Mouse (Mus musculus) NIH3T3 (cell line): ENCODE measurements at regions not wholly inside any gene's neighbourhood (a gene's known extent, or its start where the extent isn't known, plus 50 kb on each side); places are given as distances from the start of the nearest gene placed in this dataset.
"Not testable (repeated sequence)": the region's sequence is repeated elsewhere in the genome, so short reads cannot be mapped to it uniquely, and the experiment has no call there.

Experiments used
- DNase-seq: peaks from one replicate; pipeline ENCODE4 v3.0.0-alpha.2; 2012; ENCODE audit warnings: low read depth

GRCm38 (mm10) chr1:14688041-14688440 is 1405.1 kb downstream of the 4930444P10Rik start:
- not testable (repeated sequence) for DNase-seq

GRCm38 (mm10) chr1:14686172-14686571 is 1407.0 kb downstream of the 4930444P10Rik start:
- DNase-seq = peak; percentile 44

- no peak for DNase-seq
Measured at GRCm38 (mm10) chr1:14680443-14680842, 1412.7 kb downstream of the 4930444P10Rik start.

GRCm38 (mm10) chr1:14672393-14672999 is 1420.6 kb downstream of the 4930444P10Rik start:
- no peak for DNase-seq

- no peak for DNase-seq
Measured at GRCm38 (mm10) chr1:14662706-14663312, 1430.3 kb downstream of the 4930444P10Rik start.

GRCm38 (mm10) chr1:14661854-14662253 is 1431.3 kb downstream of the 4930444P10Rik start:
- no peak for DNase-seq

- no peak for DNase-seq
Measured at GRCm38 (mm10) chr1:14650346-14650745, 1442.8 kb downstream of the 4930444P10Rik start.

- DNase-seq = peak; percentile 69
Measured at GRCm38 (mm10) chr1:14635642-14636263, 1457.4 kb downstream of the 4930444P10Rik start.

- DNase-seq = no peak
Measured at GRCm38 (mm10) chr1:14631994-14632393, 1461.1 kb downstream of the 4930444P10Rik start.

GRCm38 (mm10) chr1:14627204-14627603 is 1465.9 kb downstream of the 4930444P10Rik start:
- no peak for DNase-seq

- DNase-seq = no peak
Measured at GRCm38 (mm10) chr1:14626685-14627084, 1466.4 kb downstream of the 4930444P10Rik start.

GRCm38 (mm10) chr1:14620922-14621430 is 1472.1 kb downstream of the 4930444P10Rik start:
- no peak for DNase-seq

- DNase-seq = no peak
Measured at GRCm38 (mm10) chr1:14613232-14613894, 1479.8 kb downstream of the 4930444P10Rik start.

GRCm38 (mm10) chr1:14609054-14609453 is 1484.1 kb downstream of the 4930444P10Rik start:
- no peak for DNase-seq

- DNase-seq = no peak
Measured at GRCm38 (mm10) chr1:14595961-14596360, 1497.2 kb downstream of the 4930444P10Rik start.

- DNase-seq = no peak
Measured at GRCm38 (mm10) chr1:14589905-14590304, 1503.2 kb downstream of the 4930444P10Rik start.

- no peak for DNase-seq
Measured at GRCm38 (mm10) chr1:14579376-14579775, 1513.7 kb downstream of the 4930444P10Rik start.

- no peak for DNase-seq
Measured at GRCm38 (mm10) chr1:14576263-14576662, 1516.9 kb downstream of the 4930444P10Rik start.

- peak; percentile 83 for DNase-seq
Measured at GRCm38 (mm10) chr1:14570562-14570981, 1522.6 kb downstream of the 4930444P10Rik start.

GRCm38 (mm10) chr1:14570113-14570512 is 1523.0 kb downstream of the 4930444P10Rik start:
- DNase-seq = no peak

- DNase-seq = no peak
Measured at GRCm38 (mm10) chr1:14567006-14567405, 1526.1 kb downstream of the 4930444P10Rik start.

GRCm38 (mm10) chr1:14566386-14566785 is 1526.7 kb downstream of the 4930444P10Rik start:
- DNase-seq = peak; percentile 15
